Mouse (Mus musculus): ENCODE results near the gene Shpk. TPM values are rescaled to one million over a fixed set of nuclear protein-coding genes. Genes with fewer than 3 reads are reported as not detected.

Shpk gene
- polyA plus RNA-seq, 1 experiment from 2014 or later = 2.9 TPM

GRCm38 (mm10) chr11:73230081-73230480, 30.8 kb downstream of the Shpk start:
- WGBS = 72% methylated on average over 5 of the region's 5 CpGs
- no peak for ATAC-seq (ENCODE audit: insufficient number of reproducible peaks, low FRiP score, low TSS enrichment, low read depth)
- no peak overlapping the region for H3K4me3 ChIP-seq (replicated peaks)
- no peaks in the 10 kb centered on the region for H3K27me3 ChIP-seq
- no peak overlapping the region for H3K9ac ChIP-seq
- H3K9me3 ChIP-seq (replicated peaks) = no peaks in the 10 kb centered on the region
- H3K36me3 ChIP-seq = no peaks in the 10 kb centered on the region
- H3K4me2 ChIP-seq (replicated peaks) = no peak overlapping the region
- no peaks in the 10 kb centered on the region for H3K4me1 ChIP-seq
- no peak overlapping the region for H3K27ac ChIP-seq (replicated peaks)

GRCm38 (mm10) chr11:73232513-73232912, 33.3 kb downstream of the Shpk start:
- ATAC-seq (ENCODE audit: insufficient number of reproducible peaks, low FRiP score, low TSS enrichment, low read depth) = no peak
- 42% methylated on average over 2 of the region's 2 CpGs for WGBS
- Histone ChIP-seq H3K36me3 (no peaks in the 10 kb centered on the region), H3K27me3 (no peaks in the 10 kb centered on the region), H3K27ac (replicated peaks) (no peak overlapping the region), H3K4me3 (replicated peaks) (no peak overlapping the region), H3K4me2 (replicated peaks) (no peak overlapping the region), H3K4me1 (peaks cover 14% of the 10 kb centered on the region), H3K9ac (no peak overlapping the region), H3K9me3 (replicated peaks) (no peaks in the 10 kb centered on the region)

GRCm38 (mm10) chr11:73233992-73234391, 34.7 kb downstream of the Shpk start, which contains the start of gene Trpv1:
Gene Trpv1, plus strand, starts transcription at chr11:73234292.
- Histone ChIP-seq H3K27me3 (no peaks in the 10 kb centered on the region), H3K4me1 (peaks cover 14% of the 10 kb centered on the region), H3K4me2 (replicated peaks) (no peak within 1 kb of the TSS), H3K27ac (replicated peaks) (no peak within 1 kb of the TSS), H3K36me3 (no peaks in the 10 kb centered on the region), H3K9ac (no peak within 1 kb of the TSS), H3K4me3 (replicated peaks) (no peak within 1 kb of the TSS), H3K9me3 (replicated peaks) (no peaks in the 10 kb centered on the region)
- ATAC-seq (ENCODE audit: insufficient number of reproducible peaks, low FRiP score, low TSS enrichment, low read depth) = no peak
- WGBS = 73% methylated on average over 5 of the region's 5 CpGs

DNA sequence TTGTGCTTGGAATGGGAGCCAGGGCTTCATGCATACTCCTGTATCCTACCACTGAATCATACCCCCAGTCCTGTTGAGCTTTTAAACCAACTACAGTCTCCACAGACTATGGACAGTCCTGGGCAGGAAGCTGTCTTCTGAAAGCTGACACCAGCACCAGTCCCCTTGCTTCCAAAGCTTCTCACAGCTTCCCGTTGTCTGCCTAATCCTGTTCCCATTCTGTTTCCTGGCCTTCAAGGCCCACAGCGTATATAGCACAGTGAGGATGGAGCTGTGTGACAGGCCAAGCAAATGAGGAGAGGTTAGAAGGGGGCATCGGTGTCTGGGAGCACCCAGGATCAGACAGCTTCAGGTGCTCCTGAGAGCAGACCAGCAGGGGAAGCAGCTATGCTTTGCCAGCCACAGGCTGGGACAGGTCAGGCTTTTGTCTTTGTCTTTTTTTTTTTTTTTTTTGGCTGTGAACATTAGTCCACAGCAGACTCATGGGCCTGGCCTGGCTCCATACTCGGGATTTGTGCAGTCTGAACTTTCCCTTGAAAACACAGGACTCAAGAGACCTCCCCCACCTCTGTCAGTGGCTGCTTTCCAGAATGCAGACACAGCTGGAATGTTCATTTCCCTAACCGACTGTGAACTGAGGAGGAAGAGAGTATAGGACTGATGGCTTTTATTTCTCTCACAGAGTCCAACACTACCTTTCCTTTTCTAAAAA, 36.9 kb downstream of the Shpk start:
- ATAC-seq (ENCODE audit: insufficient number of reproducible peaks, low FRiP score, low TSS enrichment, low read depth) = peak; percentile 18; the same call in 1 of the 2 replicates
- Histone ChIP-seq H3K9ac (no peak overlapping the region), H3K27me3 (no peaks in the 10 kb centered on the region), H3K9me3 (replicated peaks) (no peaks in the 10 kb centered on the region), H3K4me3 (replicated peaks) (no peak overlapping the region), H3K36me3 (no peaks in the 10 kb centered on the region), H3K4me2 (replicated peaks) (no peak overlapping the region), H3K4me1 (peaks cover 14% of the 10 kb centered on the region), H3K27ac (replicated peaks) (peak overlapping the region; percentile 74)
- WGBS = 22% methylated on average over 5 of the region's 5 CpGs

- no peak overlapping the region for H3K4me2 ChIP-seq (replicated peaks)
- H3K36me3 ChIP-seq = no peaks in the 10 kb centered on the region
- H3K9ac ChIP-seq = no peak overlapping the region
- no peak for ATAC-seq (ENCODE audit: insufficient number of reproducible peaks, low FRiP score, low TSS enrichment, low read depth)
- no peak overlapping the region; the same call in 1 of the 2 replicates for H3K27ac ChIP-seq (replicated peaks)
- no peaks in the 10 kb centered on the region for H3K27me3 ChIP-seq
- no peak overlapping the region for H3K4me3 ChIP-seq (replicated peaks)
- 46% methylated on average over 3 of the region's 3 CpGs for WGBS
- H3K9me3 ChIP-seq (replicated peaks) = no peaks in the 10 kb centered on the region
- H3K4me1 ChIP-seq = peaks cover 14% of the 10 kb centered on the region
Observed at GRCm38 (mm10) chr11:73236731-73237130, 37.5 kb downstream of the Shpk start.

- H3K9ac ChIP-seq = no peak overlapping the region
- no peak overlapping the region for H3K4me2 ChIP-seq (replicated peaks)
- no peak for ATAC-seq (ENCODE audit: insufficient number of reproducible peaks, low FRiP score, low TSS enrichment, low read depth)
- WGBS = 84% methylated on average over 6 of the region's 6 CpGs
- H3K27me3 ChIP-seq = no peaks in the 10 kb centered on the region
- no peaks in the 10 kb centered on the region for H3K36me3 ChIP-seq
- no peak overlapping the region for H3K27ac ChIP-seq (replicated peaks)
- no peak overlapping the region for H3K4me3 ChIP-seq (replicated peaks)
- H3K4me1 ChIP-seq = no peaks in the 10 kb centered on the region
- no peaks in the 10 kb centered on the region for H3K9me3 ChIP-seq (replicated peaks)
Observed at GRCm38 (mm10) chr11:73242199-73242598, 42.9 kb downstream of the Shpk start.

- Histone ChIP-seq H3K4me2 (replicated peaks) (no peak overlapping the region), H3K27ac (replicated peaks) (no peak overlapping the region), H3K9ac (no peak overlapping the region), H3K36me3 (no peaks in the 10 kb centered on the region), H3K4me1 (no peaks in the 10 kb centered on the region), H3K4me3 (replicated peaks) (no peak overlapping the region), H3K27me3 (no peaks in the 10 kb centered on the region), H3K9me3 (replicated peaks) (no peaks in the 10 kb centered on the region)
- 89% methylated on average over 4 of the region's 4 CpGs for WGBS
- ATAC-seq (ENCODE audit: insufficient number of reproducible peaks, low FRiP score, low TSS enrichment, low read depth) = no peak
Observed at GRCm38 (mm10) chr11:73242777-73243176, 43.5 kb downstream of the Shpk start.

DNA sequence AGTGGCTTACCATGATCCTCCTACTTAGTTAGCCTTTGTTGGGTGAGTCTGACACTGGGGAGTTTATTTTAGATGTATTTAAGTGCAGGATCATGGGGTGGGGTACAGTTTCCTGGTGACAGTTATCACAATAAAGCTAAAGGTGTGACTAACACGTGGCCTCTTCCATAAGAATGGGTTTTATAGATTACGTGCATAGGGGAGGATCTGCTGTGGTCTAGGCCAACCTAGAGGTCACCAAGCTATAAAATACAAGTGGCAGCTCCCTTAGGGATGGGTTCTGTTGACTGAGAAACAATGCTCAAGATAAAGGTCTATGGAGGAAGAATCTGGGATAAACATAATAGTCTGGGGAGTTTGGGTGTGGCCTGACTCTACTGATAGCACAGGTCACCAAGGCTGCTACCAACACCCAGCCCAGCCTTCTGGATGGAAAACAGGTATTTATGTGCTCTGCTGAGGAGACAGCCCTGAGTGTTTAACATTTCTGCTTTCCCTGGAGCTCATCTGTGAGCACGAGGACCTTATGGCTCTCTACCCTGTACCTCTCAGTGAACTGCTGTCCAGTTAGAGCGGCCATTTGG, 58.2 kb downstream of the Shpk start:
- Histone ChIP-seq H3K4me1 (no peaks in the 10 kb centered on the region), H3K27ac (replicated peaks) (no peak overlapping the region), H3K4me3 (replicated peaks) (no peak overlapping the region), H3K9me3 (replicated peaks) (no peaks in the 10 kb centered on the region), H3K27me3 (no peaks in the 10 kb centered on the region), H3K9ac (no peak overlapping the region), H3K4me2 (replicated peaks) (no peak overlapping the region), H3K36me3 (no peaks in the 10 kb centered on the region)
- 80% methylated on average over 4 of the region's 4 CpGs for WGBS
- ATAC-seq (ENCODE audit: insufficient number of reproducible peaks, low FRiP score, low TSS enrichment, low read depth) = no peak

DNA sequence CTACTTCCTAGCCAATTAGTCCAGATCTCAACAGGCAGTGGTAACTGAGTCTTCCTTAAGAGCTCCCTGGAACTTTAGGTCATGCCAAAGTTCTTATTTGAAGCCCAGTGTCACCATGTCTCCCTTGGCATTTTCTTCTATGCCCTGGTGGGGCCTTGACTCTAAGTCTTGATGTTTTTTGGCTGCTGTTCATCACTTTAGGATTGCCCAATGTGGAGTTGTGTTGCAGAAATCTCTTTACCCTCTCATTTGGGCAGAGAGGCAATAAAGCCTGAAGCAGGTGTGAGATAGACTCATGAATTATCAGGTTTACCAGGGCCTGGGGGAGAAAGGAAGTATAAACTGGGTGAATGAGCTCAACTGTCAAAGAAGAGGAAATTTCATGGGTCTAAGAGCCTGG, 59.4 kb downstream of the Shpk start:
- Histone ChIP-seq H3K27ac (replicated peaks) (no peak overlapping the region), H3K4me2 (replicated peaks) (no peak overlapping the region), H3K9ac (no peak overlapping the region), H3K4me3 (replicated peaks) (no peak overlapping the region), H3K27me3 (no peaks in the 10 kb centered on the region), H3K36me3 (no peaks in the 10 kb centered on the region), H3K4me1 (no peaks in the 10 kb centered on the region), H3K9me3 (replicated peaks) (no peaks in the 10 kb centered on the region)
- ATAC-seq (ENCODE audit: insufficient number of reproducible peaks, low FRiP score, low TSS enrichment, low read depth) = no peak

DNA sequence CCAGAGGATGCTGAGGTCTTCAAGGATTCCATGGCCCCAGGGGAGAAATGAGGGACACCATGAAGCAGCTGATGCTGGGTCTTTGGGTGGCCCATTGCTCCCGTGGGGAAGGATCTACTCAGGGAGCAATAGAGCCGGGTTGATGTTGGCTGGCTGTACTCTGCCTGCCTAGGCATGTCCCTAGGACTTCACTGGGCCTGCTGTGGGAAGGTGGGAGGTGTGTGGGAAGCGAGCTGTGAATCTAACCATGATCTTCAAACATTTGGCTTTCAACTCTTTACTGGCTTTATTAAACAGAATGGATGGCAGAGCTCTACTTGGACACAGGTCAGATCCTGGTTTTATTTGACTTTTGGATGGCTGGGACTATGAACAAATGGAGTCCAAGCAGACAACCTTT, 61.2 kb downstream of the Shpk start:
- H3K27ac ChIP-seq (replicated peaks) = no peak overlapping the region
- H3K27me3 ChIP-seq = no peaks in the 10 kb centered on the region
- no peaks in the 10 kb centered on the region for H3K36me3 ChIP-seq
- no peak overlapping the region for H3K9ac ChIP-seq
- WGBS = 51% methylated on average over 3 of the region's 3 CpGs
- no peaks in the 10 kb centered on the region for H3K9me3 ChIP-seq (replicated peaks)
- no peak overlapping the region for H3K4me3 ChIP-seq (replicated peaks)
- H3K4me1 ChIP-seq = no peaks in the 10 kb centered on the region
- ATAC-seq (ENCODE audit: insufficient number of reproducible peaks, low FRiP score, low TSS enrichment, low read depth) = no peak
- H3K4me2 ChIP-seq (replicated peaks) = no peak overlapping the region

- Histone ChIP-seq H3K9me3 (replicated peaks) (no peaks in the 10 kb centered on the region), H3K27ac (replicated peaks) (no peak overlapping the region), H3K9ac (no peak overlapping the region), H3K27me3 (no peaks in the 10 kb centered on the region), H3K36me3 (no peaks in the 10 kb centered on the region), H3K4me1 (no peaks in the 10 kb centered on the region), H3K4me3 (replicated peaks) (no peak overlapping the region), H3K4me2 (replicated peaks) (no peak overlapping the region)
- ATAC-seq (ENCODE audit: insufficient number of reproducible peaks, low FRiP score, low TSS enrichment, low read depth) = no peak
- 67% methylated on average over 1 of the region's 1 CpGs for WGBS
Observed at GRCm38 (mm10) chr11:73261385-73261784, 62.1 kb downstream of the Shpk start.

DNA sequence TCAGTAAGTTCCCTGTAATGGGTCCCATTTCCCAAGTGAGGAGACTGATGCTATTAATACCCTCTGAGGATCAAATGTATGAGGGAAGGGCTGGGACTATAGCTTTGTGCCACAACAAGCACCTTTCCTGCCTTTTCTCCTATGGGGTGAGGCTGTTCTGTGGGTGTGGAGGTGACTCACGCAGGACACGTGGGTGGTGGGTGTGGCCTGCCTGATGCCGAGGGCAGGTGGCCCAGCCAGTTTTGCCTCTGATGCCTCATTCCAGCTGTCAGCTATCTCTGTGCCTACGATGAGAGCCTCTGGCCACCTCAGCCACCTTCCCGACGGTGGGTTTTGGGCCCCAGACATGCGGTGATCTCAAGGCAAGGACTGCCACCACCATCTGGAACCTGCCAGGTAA, 68.0 kb downstream of the Shpk start, which contains the start of gene Trpv3:
Gene Trpv3, plus strand, starts transcription at position 122 of the 400 bp plus-strand sequence.
- H3K36me3 ChIP-seq = no peaks in the 10 kb centered on the region
- peak within 1 kb of the TSS; percentile 55 for H3K27ac ChIP-seq (replicated peaks)
- H3K9me3 ChIP-seq (replicated peaks) = no peaks in the 10 kb centered on the region
- ATAC-seq (ENCODE audit: insufficient number of reproducible peaks, low FRiP score, low TSS enrichment, low read depth) = no peak
- peak within 1 kb of the TSS; percentile 12 for H3K4me3 ChIP-seq (replicated peaks)
- H3K4me2 ChIP-seq (replicated peaks) = peak within 1 kb of the TSS; percentile 25; the same call in 1 of the 2 replicates
- H3K27me3 ChIP-seq = no peaks in the 10 kb centered on the region
- 65% methylated on average over 7 of the region's 7 CpGs for WGBS
- H3K9ac ChIP-seq = no peak within 1 kb of the TSS
- H3K4me1 ChIP-seq = no peaks in the 10 kb centered on the region

All from embryonic facial prominence, embryonic 15.5 days (tissue).